Mouse (Mus musculus): Measurements from ENCODE around the gene Lhfpl5. TPM values are rescaled to one million over a fixed set of nuclear protein-coding genes. Genes with fewer than 3 reads are reported as not detected.
"Not testable (repeated sequence)": the region's sequence is repeated elsewhere in the genome, so short reads cannot be mapped to it uniquely, and the experiment has no call there.

Lhfpl5 gene
- polyA plus RNA-seq, 1 experiment from 2014 or later = 0.45 TPM

DNA sequence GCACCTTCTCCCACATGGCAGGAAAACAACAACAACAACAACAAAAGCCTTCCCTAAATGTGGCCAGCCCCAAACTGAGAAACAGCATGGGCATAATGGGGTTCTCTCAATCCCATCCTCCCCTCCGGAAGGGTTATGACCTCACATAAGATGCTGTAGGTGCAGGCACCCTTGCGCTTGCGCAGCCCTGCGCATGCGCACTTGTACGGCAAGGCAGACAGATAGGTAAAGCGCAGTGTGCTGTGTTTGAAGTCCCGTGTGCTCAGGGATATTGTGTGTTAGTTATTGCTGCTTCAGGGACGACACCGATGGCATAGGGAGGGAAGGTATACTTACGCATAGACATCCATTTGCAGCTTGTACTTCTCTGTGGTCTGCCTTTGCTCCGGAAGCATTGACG lies 42.1 kb upstream of the Lhfpl5 start:
- 81% methylated on average over 13 of the region's 13 CpGs for WGBS
- ATAC-seq (ENCODE audit: insufficient number of reproducible peaks, insufficient read depth, low FRiP score, low read depth) = no peak
- Histone ChIP-seq H3K27ac (replicated peaks in 1 of 2; ENCODE audit: control insufficient read depth in 1 of 2, insufficient read depth in 1 of 2, low read depth in 2 of 2, low read length in 2 of 2) (no peak overlapping the region), H3K4me2 (ENCODE audit: low read length) (no peak overlapping the region), H3K9ac (ENCODE audit: low read length) (no peak overlapping the region), H3K9me3 (ENCODE audit: control insufficient read depth, low read length) (0 out of 2 replicates have a peak, but pooled peaks cover 1% of the 10 kb centered on the region), H3K4me1 (ENCODE audit: control insufficient read depth in 2 of 2, insufficient read depth in 2 of 2, low read length in 2 of 2) (no peaks in the 10 kb centered on the region), H3K36me3 (ENCODE audit: control insufficient read depth, insufficient read depth, low read length) (no peaks in the 10 kb centered on the region), H3K27me3 (ENCODE audit: control insufficient read depth, insufficient read depth, low read length) (peaks cover 16% of the 10 kb centered on the region), H3K4me3 (ENCODE audit: control insufficient read depth in 1 of 2, insufficient read depth in 1 of 2, low read depth in 1 of 2, low read length in 2 of 2) (no peak overlapping the region)

DNA sequence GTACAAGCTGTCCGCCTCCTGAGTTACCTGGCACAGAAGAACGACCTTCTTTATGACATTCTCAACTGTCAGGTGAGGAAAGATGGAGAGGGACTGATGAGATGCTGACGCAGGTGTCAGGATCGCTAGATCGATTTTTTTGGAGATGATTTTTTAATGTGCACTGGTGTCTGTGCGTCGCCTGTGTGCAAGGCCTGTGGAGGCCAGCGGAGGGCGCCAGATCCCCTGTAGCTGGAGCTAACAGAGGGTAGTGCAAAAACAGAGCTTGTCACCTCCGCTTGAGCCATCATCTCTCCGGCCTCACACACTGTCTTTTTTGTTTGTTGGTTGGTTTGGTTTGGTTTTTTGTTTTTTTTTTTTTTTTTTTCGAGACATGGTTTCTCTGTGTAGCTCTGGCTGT lies 37.6 kb upstream of the Lhfpl5 start:
- Histone ChIP-seq H3K4me1 (ENCODE audit: control insufficient read depth in 2 of 2, insufficient read depth in 2 of 2, low read length in 2 of 2) (no peaks in the 10 kb centered on the region), H3K36me3 (ENCODE audit: control insufficient read depth, insufficient read depth, low read length) (no peaks in the 10 kb centered on the region), H3K9me3 (ENCODE audit: control insufficient read depth, low read length) (peaks cover 19% of the 10 kb centered on the region; the same call in 1 of the 2 replicates), H3K9ac (ENCODE audit: low read length) (no peak overlapping the region), H3K27me3 (ENCODE audit: control insufficient read depth, insufficient read depth, low read length) (no peaks in the 10 kb centered on the region), H3K4me3 (ENCODE audit: control insufficient read depth in 1 of 2, insufficient read depth in 1 of 2, low read depth in 1 of 2, low read length in 2 of 2) (no peak overlapping the region), H3K27ac (replicated peaks in 1 of 2; ENCODE audit: control insufficient read depth in 1 of 2, insufficient read depth in 1 of 2, low read depth in 2 of 2, low read length in 2 of 2) (no peak overlapping the region), H3K4me2 (ENCODE audit: low read length) (no peak overlapping the region)
- no peak for ATAC-seq (ENCODE audit: insufficient number of reproducible peaks, insufficient read depth, low FRiP score, low read depth)
- WGBS = 43% methylated on average over 12 of the region's 12 CpGs

DNA sequence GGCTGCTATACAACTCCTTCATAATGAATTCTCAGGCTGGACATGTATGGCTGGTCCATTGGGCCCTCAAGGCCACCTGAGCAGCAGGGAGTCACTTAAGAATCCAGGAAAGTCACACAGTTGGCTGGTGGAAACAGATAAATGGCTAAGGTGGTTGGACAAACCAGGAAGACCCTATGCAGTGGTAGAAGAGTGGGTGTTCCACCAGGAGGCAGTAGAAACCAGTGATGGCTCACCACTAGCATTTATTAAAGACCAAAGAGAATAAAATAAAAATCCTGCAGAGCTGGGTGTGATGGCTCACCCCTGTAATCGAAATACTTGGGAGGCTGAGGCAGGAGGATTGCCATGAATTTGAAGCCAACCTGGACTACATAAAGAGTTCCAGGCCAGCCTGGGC lies 28.5 kb upstream of the Lhfpl5 start:
- no peaks in the 10 kb centered on the region for H3K4me1 ChIP-seq (ENCODE audit: control insufficient read depth in 2 of 2, insufficient read depth in 2 of 2, low read length in 2 of 2)

DNA sequence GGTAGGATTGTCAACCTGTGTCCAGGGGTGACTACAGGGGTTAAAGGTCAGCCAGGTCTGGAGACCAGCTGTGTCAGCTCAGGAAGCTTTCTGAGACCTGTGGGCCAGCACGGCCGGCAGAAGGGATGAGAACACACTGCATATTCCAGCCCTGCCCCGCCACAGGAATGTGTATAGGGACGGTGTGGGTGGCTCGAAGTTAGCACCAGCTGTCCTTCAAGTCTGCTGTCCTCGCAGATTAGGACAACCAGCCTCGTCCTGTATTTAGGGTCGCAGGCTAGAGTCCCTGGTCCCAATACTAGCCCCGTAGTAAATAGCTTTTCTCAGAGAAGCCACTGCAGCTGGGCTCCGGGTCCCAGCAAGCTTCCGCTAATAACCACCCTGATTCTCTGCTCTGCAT lies 26.9 kb upstream of the Lhfpl5 start:
- H3K27me3 ChIP-seq (ENCODE audit: control insufficient read depth, insufficient read depth, low read length) = 0 out of 2 replicates have a peak, but pooled peaks cover 2% of the 10 kb centered on the region
- no peaks in the 10 kb centered on the region for H3K9me3 ChIP-seq (ENCODE audit: control insufficient read depth, low read length)
- H3K4me2 ChIP-seq (ENCODE audit: low read length) = no peak overlapping the region
- H3K27ac ChIP-seq (replicated peaks in 1 of 2; ENCODE audit: control insufficient read depth in 1 of 2, insufficient read depth in 1 of 2, low read depth in 2 of 2, low read length in 2 of 2) = no peak overlapping the region
- no peaks in the 10 kb centered on the region for H3K36me3 ChIP-seq (ENCODE audit: control insufficient read depth, insufficient read depth, low read length)
- H3K9ac ChIP-seq (ENCODE audit: low read length) = no peak overlapping the region
- no peaks in the 10 kb centered on the region for H3K4me1 ChIP-seq (ENCODE audit: control insufficient read depth in 2 of 2, insufficient read depth in 2 of 2, low read length in 2 of 2)
- ATAC-seq (ENCODE audit: insufficient number of reproducible peaks, insufficient read depth, low FRiP score, low read depth) = no peak
- H3K4me3 ChIP-seq (ENCODE audit: control insufficient read depth in 1 of 2, insufficient read depth in 1 of 2, low read depth in 1 of 2, low read length in 2 of 2) = no peak overlapping the region
- 57% methylated on average over 11 of the region's 11 CpGs for WGBS

More for the DNA sequence above, 28.5 kb upstream of the Lhfpl5 start:
- Histone ChIP-seq H3K27ac (replicated peaks in 1 of 2; ENCODE audit: control insufficient read depth in 1 of 2, insufficient read depth in 1 of 2, low read depth in 2 of 2, low read length in 2 of 2) (no peak overlapping the region), H3K27me3 (ENCODE audit: control insufficient read depth, insufficient read depth, low read length) (no peaks in the 10 kb centered on the region), H3K4me2 (ENCODE audit: low read length) (no peak overlapping the region), H3K9me3 (ENCODE audit: control insufficient read depth, low read length) (peaks cover under 1% of the 10 kb centered on the region; the same call in 1 of the 2 replicates), H3K9ac (ENCODE audit: low read length) (no peak overlapping the region), H3K36me3 (ENCODE audit: control insufficient read depth, insufficient read depth, low read length) (no peaks in the 10 kb centered on the region), H3K4me3 (ENCODE audit: control insufficient read depth in 1 of 2, insufficient read depth in 1 of 2, low read depth in 1 of 2, low read length in 2 of 2) (no peak overlapping the region)
- WGBS = 62% methylated on average over 1 of the region's 1 CpGs
- ATAC-seq (ENCODE audit: insufficient number of reproducible peaks, insufficient read depth, low FRiP score, low read depth) = no peak

DNA sequence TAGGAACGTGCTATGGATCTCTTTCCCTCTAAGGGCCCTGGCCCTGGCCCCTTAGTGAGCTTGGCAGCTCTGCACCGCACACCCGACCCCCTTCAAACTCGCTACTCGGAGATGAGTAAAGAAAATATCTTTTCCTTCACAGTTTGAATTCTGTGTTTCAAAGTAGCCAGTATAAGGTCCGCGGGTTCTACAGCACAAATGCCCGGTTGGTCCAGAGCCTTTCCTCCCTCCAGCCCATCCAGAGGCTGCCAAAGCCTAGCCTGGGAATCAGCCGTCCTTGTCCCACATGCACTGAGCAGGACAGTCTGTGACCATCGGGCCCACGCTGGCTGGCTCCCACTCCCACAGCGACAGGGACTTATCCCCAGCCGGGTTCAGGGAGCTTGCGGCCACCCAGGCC lies 26.3 kb upstream of the Lhfpl5 start, which contains the start of gene Clpsl2:
Gene Clpsl2, plus strand, starts transcription at position 301 of the 400 bp plus-strand sequence.
- Histone ChIP-seq H3K27me3 (ENCODE audit: control insufficient read depth, insufficient read depth, low read length) (0 out of 2 replicates have a peak, but pooled peaks cover 2% of the 10 kb centered on the region), H3K36me3 (ENCODE audit: control insufficient read depth, insufficient read depth, low read length) (no peaks in the 10 kb centered on the region), H3K9ac (ENCODE audit: low read length) (no peak within 1 kb of the TSS), H3K4me3 (ENCODE audit: control insufficient read depth in 1 of 2, insufficient read depth in 1 of 2, low read depth in 1 of 2, low read length in 2 of 2) (no peak within 1 kb of the TSS), H3K9me3 (ENCODE audit: control insufficient read depth, low read length) (no peaks in the 10 kb centered on the region), H3K4me1 (ENCODE audit: control insufficient read depth in 2 of 2, insufficient read depth in 2 of 2, low read length in 2 of 2) (no peaks in the 10 kb centered on the region), H3K27ac (replicated peaks in 1 of 2; ENCODE audit: control insufficient read depth in 1 of 2, insufficient read depth in 1 of 2, low read depth in 2 of 2, low read length in 2 of 2) (no peak within 1 kb of the TSS), H3K4me2 (ENCODE audit: low read length) (no peak within 1 kb of the TSS)
- no peak for ATAC-seq (ENCODE audit: insufficient number of reproducible peaks, insufficient read depth, low FRiP score, low read depth)
- 74% methylated on average over 14 of the region's 14 CpGs for WGBS

DNA sequence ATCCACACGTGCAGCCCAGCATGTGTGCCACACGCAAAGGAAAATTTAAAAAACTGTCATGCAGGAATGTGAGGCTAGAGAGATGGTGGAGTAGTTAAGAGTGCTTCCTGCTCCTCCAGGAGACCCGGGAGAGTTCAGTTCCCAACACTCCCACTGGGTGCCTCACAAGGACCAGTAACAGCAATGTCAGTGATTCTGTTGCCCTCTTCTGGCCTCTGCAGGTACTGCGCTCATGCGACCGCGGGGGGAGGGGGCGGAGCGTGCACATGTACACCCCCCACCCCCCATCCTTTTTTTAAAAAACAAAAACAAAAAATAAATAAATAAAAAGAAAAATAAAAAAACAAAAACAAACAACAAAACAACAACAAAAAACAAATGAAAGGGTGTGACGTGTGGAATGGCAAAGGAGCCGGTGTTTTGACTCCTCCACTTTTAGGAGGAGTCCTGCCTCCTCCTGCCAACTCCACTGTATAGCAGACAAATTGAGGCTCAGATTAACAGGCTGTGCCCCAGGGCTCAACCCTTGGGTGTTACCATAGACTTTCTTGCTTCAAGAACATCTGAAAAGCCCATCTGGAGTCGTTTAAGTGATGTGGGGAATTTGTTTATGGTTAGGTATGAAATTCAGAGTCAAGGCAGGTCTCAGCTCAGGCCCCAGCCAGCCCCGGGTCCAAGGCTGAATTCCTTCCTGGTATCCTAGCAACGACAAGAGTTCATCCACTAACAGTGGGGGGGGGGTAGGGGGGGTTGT lies 22.2 kb upstream of the Lhfpl5 start:
- WGBS = 11% methylated on average over 14 of the region's 14 CpGs
- 0 out of 2 replicates have a peak, but pooled peaks cover 2% of the 10 kb centered on the region for H3K27me3 ChIP-seq (ENCODE audit: control insufficient read depth, insufficient read depth, low read length)
- ATAC-seq (ENCODE audit: insufficient number of reproducible peaks, insufficient read depth, low FRiP score, low read depth) = no peak
- no peaks in the 10 kb centered on the region for H3K4me1 ChIP-seq (ENCODE audit: control insufficient read depth in 2 of 2, insufficient read depth in 2 of 2, low read length in 2 of 2)
- H3K27ac ChIP-seq (replicated peaks in 1 of 2; ENCODE audit: control insufficient read depth in 1 of 2, insufficient read depth in 1 of 2, low read depth in 2 of 2, low read length in 2 of 2) = no peak overlapping the region
- no peak overlapping the region for H3K4me2 ChIP-seq (ENCODE audit: low read length)
- no peaks in the 10 kb centered on the region for H3K9me3 ChIP-seq (ENCODE audit: control insufficient read depth, low read length)
- H3K9ac ChIP-seq (ENCODE audit: low read length) = no peak overlapping the region
- H3K36me3 ChIP-seq (ENCODE audit: control insufficient read depth, insufficient read depth, low read length) = no peaks in the 10 kb centered on the region
- H3K4me3 ChIP-seq (ENCODE audit: control insufficient read depth in 1 of 2, insufficient read depth in 1 of 2, low read depth in 1 of 2, low read length in 2 of 2) = no peak overlapping the region

DNA sequence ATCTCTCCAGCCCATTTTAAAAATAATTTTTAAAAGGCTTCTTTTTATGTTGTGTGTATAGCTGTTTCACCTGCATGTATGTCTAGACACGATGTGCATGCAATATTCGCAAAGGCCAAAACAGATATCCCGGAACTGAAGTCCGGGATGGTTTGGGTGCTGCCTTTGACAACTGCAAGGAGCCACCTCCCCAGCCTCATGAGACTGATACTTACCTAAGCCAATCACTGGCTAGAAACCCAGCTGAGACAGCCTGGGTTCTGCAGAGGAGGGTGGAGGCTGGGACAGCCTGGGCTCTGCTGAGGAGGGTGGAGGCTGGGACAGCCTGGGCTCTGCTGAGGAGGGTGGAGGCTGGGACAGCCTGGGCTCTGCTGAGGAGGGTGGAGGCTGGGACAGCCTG lies 21.4 kb upstream of the Lhfpl5 start:
- not testable (repeated sequence) for H3K9me3 ChIP-seq (ENCODE audit: control insufficient read depth, low read length); H3K4me2 ChIP-seq (ENCODE audit: low read length); H3K9ac ChIP-seq (ENCODE audit: low read length); H3K27ac ChIP-seq (replicated peaks in 1 of 2; ENCODE audit: control insufficient read depth in 1 of 2, insufficient read depth in 1 of 2, low read depth in 2 of 2, low read length in 2 of 2); H3K36me3 ChIP-seq (ENCODE audit: control insufficient read depth, insufficient read depth, low read length); ATAC-seq (ENCODE audit: insufficient number of reproducible peaks, insufficient read depth, low FRiP score, low read depth); H3K27me3 ChIP-seq (ENCODE audit: control insufficient read depth, insufficient read depth, low read length); H3K4me1 ChIP-seq (ENCODE audit: control insufficient read depth in 2 of 2, insufficient read depth in 2 of 2, low read length in 2 of 2); H3K4me3 ChIP-seq (ENCODE audit: control insufficient read depth in 1 of 2, insufficient read depth in 1 of 2, low read depth in 1 of 2, low read length in 2 of 2)
- WGBS = 85% methylated on average over 4 of the region's 4 CpGs
